Mouse (Mus musculus) MN1 (cell line): ENCODE results near the gene Gm3618.
A peak's percentile ranks its signal among the peaks of the same experiment; 100 is the strongest.
"Not testable (repeated sequence)": the region's sequence is repeated elsewhere in the genome, so short reads cannot be mapped to it uniquely, and the experiment has no call there.

Experiments used
- DNase-seq: peaks from one replicate; pipeline ENCODE4 v3.0.0-alpha.2; 2016; ENCODE audit warnings: low spot score

The Gm3618 gene

DNA sequence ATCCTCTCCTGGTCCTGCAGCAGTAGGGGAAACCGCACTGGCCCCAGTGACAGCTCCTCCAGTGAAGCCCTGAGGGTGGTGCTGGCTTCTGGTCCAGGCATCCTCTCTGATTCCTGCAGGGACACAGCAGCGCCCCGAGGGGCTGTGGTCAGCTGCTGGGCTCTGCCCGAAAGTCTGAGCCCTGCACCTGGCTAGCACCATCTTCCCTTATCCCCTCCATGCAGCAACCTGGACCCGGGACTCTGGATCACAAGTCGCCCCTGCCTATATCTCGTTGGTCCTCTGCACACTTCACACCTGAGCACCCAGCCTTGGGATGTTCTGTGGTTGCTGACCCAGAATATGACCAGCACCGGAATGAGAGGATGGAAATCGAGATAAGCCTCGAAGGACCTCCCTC lies at the start of gene Gm3618:
Gene Gm3618 (minus strand): TSS at position 101 of the 400 bp plus-strand sequence.
- DNase-seq, result not testable (repeated sequence)

- not testable (repeated sequence) for DNase-seq
Observed at GRCm38 (mm10) chr14:6390219-6390618, 46.7 kb upstream of the Gm3618 start, which contains the start of gene Gm16440. Gm16440 (minus strand) TSS chr14:6390319.

GRCm38 (mm10) chr14:6304743-6305142 lies 38.7 kb downstream of the Gm3618 start, which contains the start of gene Gm21103:
Gm21103 (minus strand) TSS chr14:6304843.
- not testable (repeated sequence) for DNase-seq

- peak; percentile 45 for DNase-seq
Observed at GRCm38 (mm10) chr14:6286931-6287715, 56.4 kb downstream of the Gm3618 start, which contains the start of gene Gm3411. Gm3411 (minus strand) TSS chr14:6287250.
